Mouse (Mus musculus) MEL (cell line): ENCODE results near the gene Scnn1a. TPM values are rescaled to one million over a fixed set of nuclear protein-coding genes. Genes with fewer than 3 reads are reported as not detected.

Experiments
- DNase-seq: peaks from one replicate; pipeline ENCODE4 v3.0.0; 2011; ENCODE audit warnings: low read depth, low spot score
- H3K27ac ChIP-seq: 2 replicates; pipeline ENCODE4 v1.5.1; 2012; ENCODE audit warnings: low read depth, mild to moderate bottlenecking, control low read depth, low read length, moderate library complexity; ENCODE audit not compliant: control insufficient read depth
- H3K27me3 ChIP-seq, 2 experiments: fragments of 150-350 bp in 1 of 2; sonication (generic) in 1 of 2; 2 replicates each; pipeline ENCODE4 v1.6.1; 2012; ENCODE audit warnings: low read length in 2 of 2, mild to moderate bottlenecking in 2 of 2, improper control_type of control experiment in 1 of 2, moderate library complexity in 1 of 2; ENCODE audit not compliant: insufficient read depth in 2 of 2, control insufficient read depth in 1 of 2
- H3K36me3 ChIP-seq, 2 experiments: 2 replicates each; pipeline ENCODE4 v1.6.1; 2012 to 2014; ENCODE audit warnings: low read length in 2 of 2, improper control_type of control experiment in 1 of 2, inconsistent platforms in 1 of 2, mild to moderate bottlenecking in 1 of 2; ENCODE audit not compliant: insufficient read depth in 2 of 2, control insufficient read depth in 1 of 2
- H3K4me1 ChIP-seq, 2 experiments: fragments of 150-350 bp in 1 of 2; sonication (generic) in 1 of 2; 2 replicates each; pipeline ENCODE4 v1.6.1; 2012; ENCODE audit warnings: low read length in 2 of 2, improper control_type of control experiment in 1 of 2, mild to moderate bottlenecking in 1 of 2; ENCODE audit not compliant: insufficient read depth in 2 of 2, control insufficient read depth in 1 of 2
- H3K4me3 ChIP-seq, 2 experiments: fragments of 150-350 bp in 1 of 2; sonication (generic) in 1 of 2; 2 replicates each; pipeline ENCODE4 v1.5.1; 2012; ENCODE audit warnings: low read depth in 2 of 2, low read length in 2 of 2, mild to moderate bottlenecking in 2 of 2, moderate library complexity in 2 of 2, control low read depth in 1 of 2, improper control_type of control experiment in 1 of 2; ENCODE audit not compliant: control insufficient read depth in 1 of 2, insufficient read depth in 1 of 2
- H3K79me2 ChIP-seq: 2 replicates; pipeline ENCODE4 v1.6.1; 2012; ENCODE audit warnings: mild to moderate bottlenecking, low read length, moderate library complexity; ENCODE audit not compliant: control insufficient read depth, poor library complexity, insufficient read depth
- H3K9ac ChIP-seq: 2 replicates; pipeline ENCODE4 v1.6.1; 2012; ENCODE audit warnings: low read depth, mild to moderate bottlenecking, control low read depth, low read length, moderate library complexity; ENCODE audit not compliant: control insufficient read depth, poor library complexity, severe bottlenecking
- H3K9me3 ChIP-seq: fragments of 150-350 bp; sonication (generic); replicated peaks from 2 replicates; pipeline ENCODE4 v1.6.1; 2012; ENCODE audit warnings: mild to moderate bottlenecking, low read length, improper control_type of control experiment, moderate library complexity; ENCODE audit not compliant: insufficient read depth
- BHLHE40 ChIP-seq: IDR thresholded peaks from 2 replicates; pipeline ENCODE4 v1.6.1; 2012; ENCODE audit warnings: low read depth, mild to moderate bottlenecking, inconsistent platforms, low read length, improper control_type of control experiment, borderline replicate concordance
- CTCF ChIP-seq, 3 experiments: IDR thresholded peaks in 2 of 3; conservative IDR thresholded peaks in 1 of 3; 2 replicates each; pipeline ENCODE4 v1.5.1; 2011 to 2012; ENCODE audit warnings: low read length in 3 of 3, low read depth in 2 of 3, mild to moderate bottlenecking in 2 of 3, improper control_type of control experiment in 1 of 3, inconsistent platforms in 1 of 3, mixed read lengths in 1 of 3, moderate library complexity in 1 of 3; ENCODE audit not compliant: control insufficient read depth in 1 of 3, insufficient read depth in 1 of 3, poor library complexity in 1 of 3, severe bottlenecking in 1 of 3
- ELF1 ChIP-seq: IDR thresholded peaks from 2 replicates; pipeline ENCODE4 v1.6.1; 2014; ENCODE audit warnings: low read depth, mild to moderate bottlenecking, inconsistent platforms, low read length, improper control_type of control experiment, moderate library complexity
- ETS1 ChIP-seq: IDR thresholded peaks from 2 replicates; pipeline ENCODE4 v1.6.1; 2012; ENCODE audit warnings: low read depth, mild to moderate bottlenecking, inconsistent platforms, low read length, improper control_type of control experiment, moderate library complexity
- GATA1 ChIP-seq: IDR thresholded peaks from 2 replicates; pipeline ENCODE4 v1.6.1; 2011; ENCODE audit warnings: low read depth, low read length, improper control_type of control experiment
- HCFC1 ChIP-seq: IDR thresholded peaks from 2 replicates; pipeline ENCODE4 v1.6.1; 2012; ENCODE audit warnings: low read depth, mild to moderate bottlenecking, inconsistent platforms, low read length, improper control_type of control experiment, moderate library complexity
- KAT2A ChIP-seq: conservative IDR thresholded peaks from 2 replicates; pipeline ENCODE4 v1.6.1; 2012; ENCODE audit warnings: low read depth, low read length, improper control_type of control experiment, inconsistent platforms
- MAFK ChIP-seq: IDR thresholded peaks from 2 replicates; pipeline ENCODE4 v1.6.1; 2011; ENCODE audit warnings: low read depth, mild to moderate bottlenecking, low read length, improper control_type of control experiment, borderline replicate concordance
- MAX ChIP-seq: IDR thresholded peaks from 2 replicates; pipeline ENCODE4 v1.6.1; 2011; ENCODE audit warnings: low read length, improper control_type of control experiment
- MAZ ChIP-seq: IDR thresholded peaks from 2 replicates; pipeline ENCODE4 v1.6.1; 2012; ENCODE audit warnings: low read depth, mild to moderate bottlenecking, inconsistent platforms, low read length, improper control_type of control experiment
- MEF2A ChIP-seq: IDR thresholded peaks from 2 replicates; pipeline ENCODE4 v1.6.1; 2014; ENCODE audit warnings: low read depth, mild to moderate bottlenecking, inconsistent platforms, low read length, improper control_type of control experiment; ENCODE audit not compliant: poor library complexity, insufficient replicate concordance, severe bottlenecking; ENCODE audit errors: extremely low read depth
- MXI1 ChIP-seq: IDR thresholded peaks from 2 replicates; pipeline ENCODE4 v1.6.1; 2011; ENCODE audit warnings: mild to moderate bottlenecking, low read depth, low read length, improper control_type of control experiment
- MYC ChIP-seq: IDR thresholded peaks from 2 replicates; pipeline ENCODE4 v1.6.1; 2011; ENCODE audit warnings: low read depth, mild to moderate bottlenecking, low read length, improper control_type of control experiment, moderate library complexity
- RAD21 ChIP-seq: IDR thresholded peaks from 2 replicates; pipeline ENCODE4 v1.6.1; 2011; ENCODE audit warnings: mild to moderate bottlenecking, low read depth, low read length, improper control_type of control experiment
- RCOR1 ChIP-seq: IDR thresholded peaks from 2 replicates; pipeline ENCODE4 v1.6.1; 2012; ENCODE audit warnings: low read depth, mild to moderate bottlenecking, inconsistent platforms, low read length, improper control_type of control experiment
- SIN3A ChIP-seq: IDR thresholded peaks from 2 replicates; pipeline ENCODE4 v1.6.1; 2012; ENCODE audit warnings: low read length, improper control_type of control experiment, inconsistent platforms
- SMC3 ChIP-seq: IDR thresholded peaks from 2 replicates; pipeline ENCODE4 v1.6.1; 2011; ENCODE audit warnings: low read depth, low read length, improper control_type of control experiment
- TCF12 ChIP-seq: IDR thresholded peaks from 2 replicates; pipeline ENCODE4 v1.6.1; 2014; ENCODE audit warnings: low read depth, mild to moderate bottlenecking, inconsistent platforms, low read length, improper control_type of control experiment, moderate library complexity
- USF1 ChIP-seq: IDR thresholded peaks from 2 replicates; pipeline ENCODE4 v1.6.1; 2014; ENCODE audit warnings: low read depth, mild to moderate bottlenecking, inconsistent platforms, low read length, improper control_type of control experiment, moderate library complexity
- ZC3H11A ChIP-seq: IDR thresholded peaks from 2 replicates; pipeline ENCODE4 v1.6.1; 2012; ENCODE audit warnings: low read depth, mild to moderate bottlenecking, inconsistent platforms, low read length, improper control_type of control experiment
- ZMIZ1 ChIP-seq: IDR thresholded peaks from 2 replicates; pipeline ENCODE4 v1.6.1; 2012; ENCODE audit warnings: low read depth, mild to moderate bottlenecking, inconsistent platforms, low read length, improper control_type of control experiment, moderate library complexity
- ZNF384 ChIP-seq: IDR thresholded peaks from 2 replicates; pipeline ENCODE4 v1.6.1; 2012; ENCODE audit warnings: low read depth, mild to moderate bottlenecking, inconsistent platforms, low read length, improper control_type of control experiment
- polyA plus RNA-seq, 2 experiments: library from polyadenylated mRNA; stranded (reverse) in 1 of 2; unstranded in 1 of 2; fragments of >175 nt in 1 of 2; fragments of >200 nt in 1 of 2; gene quantifications; 2 replicates each; pipeline versions ENCODE4 v1.2.1 to v1.2.4; 2012; ENCODE audit warnings: low replicate concordance in 2 of 2, low read depth in 1 of 2; ENCODE audit not compliant: insufficient read length in 2 of 2, insufficient read depth in 1 of 2, missing spikeins in 1 of 2
- total RNA-seq: library from RNA; depleted of rRNA; stranded (reverse); fragments of 300-350 nt; gene quantifications from 2 replicates; pipeline ENCODE4 v1.2.3, GENCODE M21; 2012

Gene Scnn1a
- total and polyA plus RNA-seq, 3 experiments, result 0.50 TPM; not detected in 2

- TF ChIP-seq USF1 (peak; percentile 88), MAFK (no peak), CTCF (IDR thresholded peaks at IDR 0.05 in 2 of 3, conservative IDR thresholded peaks at IDR 0.05 in 1 of 3; ENCODE audit: control insufficient read depth in 1 of 3, insufficient read depth in 1 of 3, low read depth in 2 of 3, low read length in 3 of 3, poor library complexity in 1 of 3, severe bottlenecking in 1 of 3) (peak; percentile 77 to 99 (median 89)), MAX (peak; percentile 97), ELF1 (0 out of 2 replicates have a peak, but pooled peaks have one; percentile 20)
Observed at GRCm38 (mm10) chr6:125271455-125272227, 48.8 kb upstream of the Scnn1a start (continued).

DNA sequence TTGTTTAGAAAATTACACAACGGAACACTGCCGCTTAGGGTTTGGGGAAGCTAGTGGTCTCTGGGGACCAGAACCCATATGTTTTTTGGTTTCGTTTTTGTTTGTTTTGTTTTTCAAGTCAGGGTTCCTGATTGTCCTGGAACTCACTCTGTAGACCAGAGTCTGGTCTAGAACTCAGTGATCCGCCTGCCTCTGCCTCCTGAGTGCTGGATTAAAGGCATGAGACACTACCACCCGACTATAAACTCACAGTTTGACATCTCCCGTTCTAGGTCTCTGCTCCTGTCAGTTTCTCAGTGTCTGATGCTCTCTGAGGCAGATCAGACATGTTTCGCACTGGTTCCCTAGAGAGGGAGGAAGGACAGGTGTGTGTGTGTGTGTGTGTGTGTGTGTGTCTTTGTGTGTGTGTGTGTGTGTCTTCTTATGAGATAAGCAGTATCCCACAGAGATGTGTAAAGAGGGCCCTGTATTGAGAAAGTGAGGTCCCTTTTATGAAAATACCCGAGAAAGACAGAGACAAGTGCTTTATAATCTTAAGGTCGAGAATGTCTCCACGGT, 48.2 kb upstream of the Scnn1a start:
- TF ChIP-seq HCFC1, result no peak
- no peak for TF ChIP-seq SMC3
- TF ChIP-seq MAZ, result no peak
- TF ChIP-seq ETS1, result no peak
- H3K27me3 ChIP-seq, result peaks cover 0 to 3% of the 10 kb centered on the region in 2 experiments; a peak in 2 of 4 replicates
- H3K4me3 ChIP-seq, result peak overlapping the region; percentile 32 to 46
- H3K36me3 ChIP-seq, result peaks cover 0 to 13% of the 10 kb centered on the region in 2 experiments; a peak in 2 of 4 replicates
- H3K9me3 ChIP-seq, result no peaks in the 10 kb centered on the region
- peaks cover 0 to 10% of the 10 kb centered on the region in 2 experiments; a peak in 2 of 4 replicates for H3K4me1 ChIP-seq
- peak; percentile 19 for DNase-seq
- no peak overlapping the region for H3K27ac ChIP-seq
- no peaks in the 10 kb centered on the region for H3K79me2 ChIP-seq
- H3K9ac ChIP-seq, result peak overlapping the region; percentile 67

DNA sequence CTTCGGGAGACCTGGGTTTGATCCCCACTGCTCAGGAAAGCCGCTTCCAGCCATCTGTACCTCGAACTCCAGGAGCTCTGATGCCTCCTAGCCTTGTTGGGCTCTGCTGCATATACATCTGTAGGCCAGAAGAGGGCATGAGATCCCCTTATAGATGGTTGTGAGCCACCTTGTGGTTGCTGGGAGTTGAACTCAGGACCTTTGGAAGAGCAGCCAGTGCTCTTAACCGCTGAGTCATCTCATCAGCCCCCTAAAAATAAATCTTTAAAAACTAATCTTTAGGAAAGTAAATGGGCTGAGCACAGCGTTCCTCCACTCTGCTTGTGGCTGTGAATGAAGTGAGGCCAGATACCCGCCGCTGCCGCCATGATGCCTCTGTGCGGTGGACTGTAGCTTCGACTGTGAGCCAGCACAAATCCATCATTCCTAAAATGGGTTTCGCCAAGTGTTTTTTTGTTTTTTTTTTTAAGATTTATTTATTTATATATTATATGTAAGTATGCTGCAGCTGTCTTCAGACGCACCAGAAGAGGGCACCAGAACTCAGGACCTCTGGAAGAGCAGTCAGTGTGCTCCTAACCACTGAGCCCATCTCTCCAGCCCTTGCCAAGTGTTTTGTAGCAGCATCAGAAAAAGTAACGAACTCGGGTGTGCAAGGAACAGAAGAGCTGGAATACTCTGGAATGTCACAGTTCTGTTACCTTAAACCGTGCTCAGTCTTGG, 45.5 kb upstream of the Scnn1a start:
- peaks cover 0 to 10% of the 10 kb centered on the region in 2 experiments; a peak in 2 of 4 replicates for H3K4me1 ChIP-seq
- H3K27me3 ChIP-seq, result peaks cover 0 to 3% of the 10 kb centered on the region in 2 experiments; a peak in 1 of 4 replicates
- peak; percentile 79 for DNase-seq
- H3K27ac ChIP-seq, result no peak overlapping the region
- no peaks in the 10 kb centered on the region for H3K9me3 ChIP-seq
- H3K79me2 ChIP-seq, result no peaks in the 10 kb centered on the region
- H3K36me3 ChIP-seq, result peaks cover 0 to 13% of the 10 kb centered on the region in 2 experiments; a peak in 2 of 4 replicates
- no peak overlapping the region for H3K9ac ChIP-seq
- H3K4me3 ChIP-seq, result no peak overlapping the region
- TF ChIP-seq SMC3 (peak; percentile 83), ZNF384 (0 out of 2 replicates have a peak, but pooled peaks have one; percentile 27), MAFK (no peak; the same call in 1 of the 2 replicates), USF1 (no peak), ZC3H11A (peak; percentile 56), ELF1 (no peak), BHLHE40 (no peak), CTCF (IDR thresholded peaks at IDR 0.05 in 2 of 3, conservative IDR thresholded peaks at IDR 0.05 in 1 of 3; ENCODE audit: control insufficient read depth in 1 of 3, insufficient read depth in 1 of 3, low read depth in 2 of 3, low read length in 3 of 3, poor library complexity in 1 of 3, severe bottlenecking in 1 of 3) (peak; percentile 67 to 96 (median 74)), RAD21 (peak; percentile 57), MYC (no peak), MEF2A (no peak), TCF12 (no peak), KAT2A (no peak), ETS1 (no peak), SIN3A (0 out of 2 replicates have a peak, but pooled peaks have one; percentile 18), HCFC1 (0 out of 2 replicates have a peak, but pooled peaks have one; percentile 25), ZMIZ1 (no peak), MXI1 (no peak), GATA1 (no peak), RCOR1 (no peak)
